Mouse (Mus musculus) cerebellum, adult 2 months (tissue): ENCODE results near the gene Fgfr2. TPM values are rescaled to one million over a fixed set of nuclear protein-coding genes. Genes with fewer than 3 reads are reported as not detected.

ENCODE experiments used
- DNase-seq, 2 experiments: peaks; one replicate each; pipeline ENCODE4 v3.0.0; 2021
- H3K27ac ChIP-seq: fragments of 200-500 bp; 2 replicates; pipeline ENCODE4 v1.5.1; 2012; ENCODE audit warnings: low read length, control low read depth, inconsistent platforms; ENCODE audit not compliant: insufficient read depth
- H3K27me3 ChIP-seq: fragments of 200-500 bp; 2 replicates; pipeline ENCODE4 v1.6.1; 2012; ENCODE audit warnings: inconsistent platforms, mild to moderate bottlenecking, low read length, moderate library complexity; ENCODE audit not compliant: control insufficient read depth, insufficient read depth
- H3K4me1 ChIP-seq: fragments of 200-500 bp; 2 replicates; pipeline ENCODE4 v1.6.1; 2011; ENCODE audit warnings: low read length; ENCODE audit not compliant: control insufficient read depth, insufficient read depth
- H3K4me3 ChIP-seq: fragments of 200-500 bp; replicated peaks from 2 replicates; pipeline ENCODE3; 2011; ENCODE audit warnings: mild to moderate bottlenecking, low read depth, low read length, control low read depth; ENCODE audit not compliant: insufficient read depth
- CTCF ChIP-seq: fragments of 200-500 bp; IDR thresholded peaks from 2 replicates; pipeline ENCODE4 v1.5.1; 2011; ENCODE audit warnings: low read depth, mild to moderate bottlenecking, control low read depth, low read length, moderate library complexity, borderline replicate concordance; ENCODE audit not compliant: insufficient read depth
- POLR2A ChIP-seq: fragments of 200-500 bp; IDR thresholded peaks from 2 replicates; pipeline ENCODE4 v1.6.1; 2011; ENCODE audit warnings: low read length, control low read depth, borderline replicate concordance; ENCODE audit not compliant: insufficient read depth
- WGBS: fragments of 180-500 bp; shearing (Covaris S2); methylation state at CpG from one replicate; pipeline ENCODE4 v1.1.7; 2018; 5-methylcytosine and 5-hydroxymethylcytosine counted together
- polyA plus RNA-seq: library from polyadenylated mRNA; depleted of rRNA; stranded (reverse); fragments of >200 nt; gene quantifications from 2 replicates; pipeline ENCODE4 v1.2.3, GENCODE M21; 2012

Gene Fgfr2
- polyA plus RNA-seq, 1 experiment: 95.3 TPM

- DNase-seq: no peak
- Histone ChIP-seq H3K4me1 (no peaks in the 10 kb centered on the region), H3K27ac (no peak overlapping the region), H3K27me3 (no peaks in the 10 kb centered on the region), H3K4me3 (no peak overlapping the region)
- TF ChIP-seq CTCF (no peak), POLR2A (no peak)
- 54% methylated on average over 7 of the region's 7 CpGs for WGBS
Measured at GRCm38 (mm10) chr7:132056565-132056964, 1066.6 kb downstream of the Fgfr2 start.

DNA sequence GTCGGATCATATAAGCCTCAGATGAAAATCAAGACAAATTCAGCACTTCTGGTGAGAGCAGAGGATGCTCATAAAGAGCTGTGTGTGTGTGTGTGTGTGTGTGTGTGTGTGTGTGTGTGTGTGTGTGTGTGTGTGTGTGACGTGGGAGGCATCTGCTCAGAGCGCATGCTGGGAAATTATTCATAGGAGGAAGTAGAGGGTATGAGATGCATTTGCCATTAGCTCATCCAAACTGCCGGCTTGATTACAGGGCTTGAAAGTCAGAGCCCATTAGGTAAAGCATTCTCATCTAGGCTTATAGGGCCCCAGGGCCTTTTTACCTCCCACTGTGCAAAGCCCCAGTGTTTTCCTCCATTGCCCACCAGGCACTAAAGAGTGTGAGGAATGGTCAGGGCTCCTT, 1076.5 kb downstream of the Fgfr2 start:
- no peak overlapping the region for H3K27ac ChIP-seq
- H3K4me1 ChIP-seq: no peaks in the 10 kb centered on the region
- no peak overlapping the region for H3K4me3 ChIP-seq
- no peaks in the 10 kb centered on the region for H3K27me3 ChIP-seq
- no peak for DNase-seq
- TF ChIP-seq POLR2A: no peak
- TF ChIP-seq CTCF: no peak
- WGBS: 40% methylated on average over 4 of the region's 4 CpGs

- no peak overlapping the region for H3K4me3 ChIP-seq
- no peak for DNase-seq
- no peaks in the 10 kb centered on the region for H3K27me3 ChIP-seq
- WGBS: 22% methylated on average over 6 of the region's 6 CpGs
- H3K27ac ChIP-seq: no peak overlapping the region
- H3K4me1 ChIP-seq: no peaks in the 10 kb centered on the region
- no peak for TF ChIP-seq CTCF
Measured at GRCm38 (mm10) chr7:132031940-132032531, 1091.1 kb downstream of the Fgfr2 start.

DNA sequence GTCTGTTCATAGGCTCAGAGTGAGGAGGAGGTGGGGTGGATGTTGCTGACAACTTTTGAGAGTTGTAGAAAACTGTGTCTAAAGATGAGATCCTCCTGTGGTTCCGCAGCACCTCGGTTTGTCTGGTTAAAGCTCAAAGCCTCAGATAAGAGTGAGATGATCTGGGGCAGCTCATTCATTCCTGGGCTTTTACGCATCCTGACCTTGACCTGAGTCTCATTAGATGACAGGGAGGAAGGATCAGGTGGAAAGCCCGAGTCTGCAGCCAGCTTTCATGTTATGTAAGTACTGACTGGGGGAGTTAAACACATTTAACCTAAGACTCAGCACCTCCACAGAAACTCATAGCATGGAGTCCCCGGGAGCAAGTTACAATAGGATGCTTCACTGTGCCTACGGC, 1096.5 kb downstream of the Fgfr2 start:
- Histone ChIP-seq H3K4me1 (no peaks in the 10 kb centered on the region), H3K4me3 (no peak overlapping the region), H3K27ac (no peak overlapping the region), H3K27me3 (no peaks in the 10 kb centered on the region)
- WGBS: 85% methylated on average over 6 of the region's 6 CpGs
- TF ChIP-seq CTCF (no peak), POLR2A (no peak)
- DNase-seq: no peak

GRCm38 (mm10) chr7:132025591-132025990, 1097.6 kb downstream of the Fgfr2 start:
- H3K4me3 ChIP-seq: no peak overlapping the region
- H3K27me3 ChIP-seq: no peaks in the 10 kb centered on the region
- no peaks in the 10 kb centered on the region for H3K4me1 ChIP-seq
- no peak for DNase-seq
- TF ChIP-seq CTCF (no peak), POLR2A (no peak)
- 38% methylated on average over 6 of the region's 6 CpGs for WGBS
- H3K27ac ChIP-seq: no peak overlapping the region

DNA sequence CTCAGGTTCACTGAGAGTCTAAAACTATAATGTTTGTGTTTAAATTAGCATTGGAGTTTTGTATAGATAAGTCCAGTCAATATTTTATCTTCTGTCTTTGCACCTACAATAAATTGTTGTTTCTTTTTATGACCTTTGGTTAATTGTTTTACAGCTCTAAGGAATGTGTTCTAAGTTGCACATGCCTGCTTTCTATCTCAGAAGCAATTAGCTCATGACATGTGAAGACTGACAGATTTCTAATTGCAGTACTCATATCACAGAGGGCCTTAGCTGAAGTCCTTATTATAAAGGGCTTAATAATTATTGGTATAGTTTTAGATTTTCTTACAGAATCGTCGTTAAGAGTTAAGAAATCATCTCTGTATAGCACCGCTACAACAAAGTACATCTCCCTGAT, 1107.2 kb downstream of the Fgfr2 start:
- TF ChIP-seq POLR2A (no peak), CTCF (no peak)
- H3K27me3 ChIP-seq: no peaks in the 10 kb centered on the region
- no peak overlapping the region for H3K27ac ChIP-seq
- H3K4me1 ChIP-seq: no peaks in the 10 kb centered on the region; the same call in 1 of the 2 replicates
- DNase-seq: no peak
- no peak overlapping the region for H3K4me3 ChIP-seq
- WGBS: 81% methylated on average over 3 of the region's 3 CpGs

GRCm38 (mm10) chr7:132015193-132015592, 1108.0 kb downstream of the Fgfr2 start:
- Histone ChIP-seq H3K27me3 (no peaks in the 10 kb centered on the region), H3K4me1 (no peaks in the 10 kb centered on the region; the same call in 1 of the 2 replicates), H3K27ac (no peak overlapping the region), H3K4me3 (no peak overlapping the region)
- TF ChIP-seq POLR2A (no peak), CTCF (no peak)
- no peak for DNase-seq
- WGBS: 58% methylated on average over 3 of the region's 3 CpGs

DNA sequence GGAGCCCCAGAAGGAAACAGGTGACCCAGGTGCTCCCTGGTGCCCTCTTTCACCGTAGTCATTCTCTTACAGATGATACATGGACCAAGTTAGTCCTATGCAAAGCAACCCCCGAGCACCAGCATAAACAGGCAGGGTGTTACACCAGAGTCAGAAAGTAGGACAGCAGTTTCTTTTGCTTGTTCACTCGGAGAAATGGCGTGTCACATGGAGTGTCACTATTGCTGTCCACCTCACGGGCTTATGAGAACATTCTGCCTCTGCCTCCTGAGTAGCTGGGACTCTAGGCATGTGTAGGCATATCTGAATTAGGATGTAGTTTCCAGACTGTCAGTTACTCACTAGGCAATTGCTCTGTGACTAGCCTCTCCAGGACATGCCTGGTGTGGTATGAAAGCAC, 1109.2 kb downstream of the Fgfr2 start:
- no peak overlapping the region for H3K27ac ChIP-seq
- TF ChIP-seq CTCF (no peak), POLR2A (no peak)
- 58% methylated on average over 5 of the region's 5 CpGs for WGBS
- no peak overlapping the region for H3K4me3 ChIP-seq
- H3K27me3 ChIP-seq: no peaks in the 10 kb centered on the region
- H3K4me1 ChIP-seq: no peaks in the 10 kb centered on the region; the same call in 1 of the 2 replicates
- no peak for DNase-seq
